Mouse (Mus musculus): ENCODE measurements at regions not wholly inside any gene's neighbourhood (a gene's known extent, or its start where the extent isn't known, plus 50 kb on each side); places are given as distances from the start of the nearest gene placed in this dataset.
A peak's percentile ranks its signal among the peaks of the same experiment; 100 is the strongest.
"Not testable (repeated sequence)": the region's sequence is repeated elsewhere in the genome, so short reads cannot be mapped to it uniquely, and the experiment has no call there.

DNA sequence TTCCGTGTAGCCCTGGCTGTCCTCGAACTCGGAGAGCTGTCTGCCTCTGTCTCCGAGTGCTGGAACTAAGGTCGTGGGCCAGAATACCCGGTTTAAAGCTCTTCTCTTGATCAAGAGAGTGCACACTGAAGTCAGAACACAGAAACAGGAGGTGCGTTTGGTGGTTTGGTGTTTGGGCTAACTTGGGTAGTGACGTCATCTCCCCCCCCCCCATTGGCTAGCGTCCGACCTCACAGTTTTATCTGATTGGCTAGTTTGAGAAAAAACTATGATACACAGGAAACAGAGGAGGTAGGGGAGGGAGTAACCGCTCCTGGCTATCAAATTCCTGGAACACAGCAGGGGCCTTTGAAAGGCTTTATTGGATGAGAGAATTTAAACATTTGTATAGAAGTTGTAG is 60.2 kb upstream of the Pim1 start:
- WGBS, result 89% methylated on average over 11 of the region's 11 CpGs
- no peak overlapping the region for H3K27ac ChIP-seq (replicated peaks)

DNA sequence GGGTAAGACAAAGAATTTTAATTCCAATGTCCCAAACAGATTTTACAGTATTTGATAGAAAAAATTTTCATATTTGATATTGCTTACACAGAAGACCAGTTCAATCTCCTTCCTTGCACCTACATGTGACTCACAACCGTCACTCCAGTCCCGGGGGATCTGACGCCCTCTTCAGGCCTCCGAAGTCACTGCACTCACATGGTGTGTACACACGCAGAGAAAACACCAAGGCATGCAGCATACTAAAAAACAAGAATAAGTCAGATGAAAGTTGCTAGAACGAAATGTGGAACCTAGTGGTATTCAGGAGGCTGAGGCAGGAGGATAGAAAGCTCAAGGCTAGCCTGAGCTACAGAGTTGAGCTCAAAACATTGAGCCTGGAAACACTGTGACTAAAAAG is 59.7 kb upstream of the Pim1 start:
- Histone ChIP-seq H3K27ac (replicated peaks) (no peak overlapping the region), H3K36me3 (no peaks in the 10 kb centered on the region), H3K4me3 (no peak overlapping the region), H3K27me3 (no peaks in the 10 kb centered on the region), H3K4me2 (no peak overlapping the region), H3K9ac (no peak overlapping the region), H3K4me1 (replicated peaks) (no peaks in the 10 kb centered on the region), H3K9me3 (no peaks in the 10 kb centered on the region)
- ATAC-seq (ENCODE audit: low read depth), result no peak
- WGBS, result 94% methylated on average over 6 of the region's 6 CpGs

More for the DNA sequence above, 60.2 kb upstream of the Pim1 start:
- H3K36me3 ChIP-seq, result no peaks in the 10 kb centered on the region
- H3K9ac ChIP-seq, result no peak overlapping the region
- no peak overlapping the region for H3K4me3 ChIP-seq
- H3K27me3 ChIP-seq, result no peaks in the 10 kb centered on the region
- H3K9me3 ChIP-seq, result no peaks in the 10 kb centered on the region
- ATAC-seq (ENCODE audit: low read depth), result no peak
- no peaks in the 10 kb centered on the region for H3K4me1 ChIP-seq (replicated peaks)
- H3K4me2 ChIP-seq, result no peak overlapping the region

DNA sequence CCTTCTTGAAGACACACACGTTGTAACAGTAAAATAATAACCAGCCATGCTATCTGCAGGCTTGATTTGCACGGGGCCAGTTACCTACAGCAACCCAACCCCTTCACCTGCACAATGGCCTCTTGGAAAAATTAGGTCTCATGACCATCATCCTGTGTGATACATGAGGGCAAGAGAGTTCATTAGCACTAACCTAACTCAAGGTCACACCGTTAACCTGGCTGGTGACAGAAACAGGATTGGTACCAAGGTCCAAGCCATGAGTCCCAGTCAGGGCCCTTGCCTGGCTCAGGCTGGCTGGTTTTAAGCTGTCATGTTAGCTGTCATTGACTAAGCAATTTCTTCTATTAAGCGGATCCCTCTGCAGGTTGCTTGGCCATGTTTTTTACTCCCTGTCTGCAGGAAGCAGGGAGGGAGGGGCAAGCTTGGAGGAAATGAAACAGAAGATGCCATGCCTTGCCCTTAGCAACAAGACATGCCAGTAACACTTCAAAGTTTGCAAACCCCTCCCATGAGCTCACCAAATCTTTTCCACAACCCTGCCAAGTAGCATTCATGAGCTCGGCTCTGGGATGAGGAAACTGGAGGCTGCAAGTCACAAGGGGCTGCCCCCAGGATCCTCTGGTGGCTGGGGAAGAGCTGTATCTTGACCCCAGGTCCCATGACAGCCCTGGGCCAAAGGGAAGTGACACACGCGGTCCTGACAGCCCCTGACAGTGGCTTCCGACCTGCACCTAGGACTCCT is 58.8 kb upstream of the Pim1 start:
- 70% methylated on average over 8 of the region's 8 CpGs for WGBS
- no peaks in the 10 kb centered on the region for H3K27me3 ChIP-seq
- H3K36me3 ChIP-seq, result no peaks in the 10 kb centered on the region
- no peak overlapping the region for H3K4me3 ChIP-seq
- H3K4me1 ChIP-seq (replicated peaks), result peaks cover 3% of the 10 kb centered on the region
- H3K27ac ChIP-seq (replicated peaks), result no peak overlapping the region
- H3K9ac ChIP-seq, result no peak overlapping the region
- H3K9me3 ChIP-seq, result no peaks in the 10 kb centered on the region
- ATAC-seq (ENCODE audit: low read depth), result no peak
- no peak overlapping the region for H3K4me2 ChIP-seq

DNA sequence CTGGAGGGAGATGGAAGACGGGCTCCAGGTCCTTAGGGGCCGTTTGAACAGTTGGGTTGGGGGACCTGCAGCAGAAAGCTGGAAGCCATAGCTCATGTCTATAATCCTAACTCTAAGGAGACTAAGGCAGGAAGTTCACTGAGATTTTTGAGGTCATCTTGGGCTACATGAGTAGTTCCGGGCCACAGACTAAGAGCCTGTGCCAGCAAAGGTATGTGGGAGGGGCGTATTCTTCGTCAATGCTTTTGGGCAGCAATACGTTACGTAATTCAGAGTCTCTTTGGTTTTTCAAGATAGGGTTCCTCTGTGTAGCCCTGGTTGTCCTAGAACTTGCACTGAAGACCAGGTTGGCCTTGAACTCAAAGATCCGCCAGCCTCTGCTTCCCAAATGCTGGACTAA is 57.9 kb upstream of the Pim1 start:
- no peaks in the 10 kb centered on the region for H3K9me3 ChIP-seq
- H3K27me3 ChIP-seq, result no peaks in the 10 kb centered on the region
- no peak overlapping the region for H3K4me3 ChIP-seq
- H3K36me3 ChIP-seq, result no peaks in the 10 kb centered on the region
- H3K9ac ChIP-seq, result no peak overlapping the region
- WGBS, result 95% methylated on average over 8 of the region's 8 CpGs
- no peak for ATAC-seq (ENCODE audit: low read depth)
- no peak overlapping the region for H3K27ac ChIP-seq (replicated peaks)
- H3K4me2 ChIP-seq, result no peak overlapping the region
- peaks cover 12% of the 10 kb centered on the region for H3K4me1 ChIP-seq (replicated peaks)

DNA sequence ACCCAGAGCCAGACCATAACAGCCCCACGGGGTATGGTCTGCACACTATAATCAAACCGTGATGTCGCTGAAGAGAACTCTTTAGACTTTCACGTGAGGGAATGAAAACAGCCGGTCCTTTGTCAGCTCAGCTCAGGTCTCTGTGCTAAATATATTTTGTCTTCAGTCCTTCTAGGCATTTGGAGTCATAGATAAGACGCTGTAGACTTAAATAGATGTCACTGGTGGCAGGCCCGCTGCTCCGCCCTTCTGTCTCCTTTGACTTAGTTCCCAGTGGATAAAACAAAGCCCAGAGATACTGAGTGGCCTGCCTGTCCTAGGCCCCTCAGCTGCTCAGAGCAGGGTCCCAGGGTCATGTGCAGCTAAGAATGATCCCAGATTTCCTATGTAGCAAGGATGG is 57.2 kb upstream of the Pim1 start:
- H3K9me3 ChIP-seq, result no peaks in the 10 kb centered on the region
- H3K4me3 ChIP-seq, result no peak overlapping the region
- no peak for ATAC-seq (ENCODE audit: low read depth)
- H3K27me3 ChIP-seq, result no peaks in the 10 kb centered on the region
- WGBS, result 73% methylated on average over 8 of the region's 8 CpGs
- H3K4me2 ChIP-seq, result no peak overlapping the region
- no peaks in the 10 kb centered on the region for H3K36me3 ChIP-seq
- H3K27ac ChIP-seq (replicated peaks), result no peak overlapping the region
- H3K4me1 ChIP-seq (replicated peaks), result peaks cover 19% of the 10 kb centered on the region
- no peak overlapping the region for H3K9ac ChIP-seq

DNA sequence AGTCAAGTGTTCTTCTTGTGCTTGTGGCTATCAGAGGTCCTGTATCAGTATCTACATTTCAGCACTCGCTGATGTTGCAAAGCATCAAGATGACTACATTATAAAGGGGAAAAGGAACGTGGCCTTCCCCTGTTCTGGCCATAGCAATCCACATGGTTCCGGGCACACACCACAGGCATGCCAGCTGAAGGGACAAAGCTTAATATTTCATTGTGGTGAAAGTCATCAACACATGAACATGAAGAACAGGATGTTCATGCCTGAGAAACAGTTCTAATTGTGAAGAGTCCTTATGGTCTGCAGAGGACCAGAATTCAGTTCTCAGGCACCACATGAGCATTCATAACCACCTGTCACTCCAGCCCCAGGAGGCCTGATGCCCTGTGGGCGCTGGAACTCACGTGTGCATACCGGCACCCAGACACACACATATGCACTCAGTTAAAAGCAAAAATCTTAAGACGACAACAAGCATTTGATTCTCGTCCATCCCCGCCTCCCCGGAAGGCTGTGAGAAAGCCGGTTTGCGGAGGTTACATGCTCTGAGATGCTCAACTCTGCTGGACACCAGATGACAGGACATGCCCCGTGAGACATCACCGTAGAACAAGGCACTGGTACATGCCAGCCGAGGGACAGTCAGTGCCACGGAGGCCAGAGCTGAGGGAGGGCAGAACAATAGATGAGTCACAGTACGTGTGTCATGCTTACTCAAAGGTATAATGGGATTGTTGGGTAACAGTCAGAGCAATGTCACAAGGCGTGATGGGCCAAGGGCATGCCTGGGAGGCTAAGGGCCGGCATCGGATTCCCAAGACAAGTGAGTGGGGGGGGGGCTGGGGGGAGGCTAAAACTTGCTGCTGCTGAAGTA is 56.2 kb upstream of the Pim1 start:
- WGBS, result 75% methylated on average over 20 of the region's 20 CpGs

DNA sequence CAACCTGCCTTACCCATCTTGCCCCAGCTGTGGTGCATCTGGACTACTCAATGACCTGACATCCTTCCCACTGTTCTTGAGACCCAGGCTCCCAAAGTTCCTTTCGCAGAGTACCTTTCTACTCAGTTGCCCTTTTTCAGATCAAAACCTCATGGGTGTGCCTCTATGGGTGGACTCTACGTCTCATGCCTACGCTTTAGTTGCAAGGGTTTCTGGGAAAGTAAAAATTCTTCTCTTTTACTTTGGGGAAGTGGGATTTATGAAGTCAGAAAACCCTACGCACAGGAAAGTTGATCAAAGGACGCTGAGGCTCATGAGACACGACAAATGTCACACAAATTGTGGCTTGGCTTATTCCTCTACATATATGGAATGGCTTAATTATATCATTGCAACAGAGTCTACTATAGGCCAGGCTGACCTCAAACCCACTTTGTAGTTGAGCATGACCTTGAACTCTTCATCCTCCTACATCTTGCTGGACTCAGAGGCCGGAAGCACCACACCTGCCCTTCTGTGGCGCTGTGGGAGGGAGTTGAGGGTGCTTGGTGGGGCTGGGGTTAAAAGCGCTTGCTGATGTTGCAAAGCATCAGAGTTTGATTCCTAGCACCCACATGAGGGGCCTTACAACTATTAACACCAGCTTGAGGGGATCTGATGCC is 55.1 kb upstream of the Pim1 start:
- no peak overlapping the region for H3K27ac ChIP-seq (replicated peaks)
- no peak overlapping the region for H3K4me3 ChIP-seq
- ATAC-seq (ENCODE audit: low read depth), result no peak
- WGBS, result 97% methylated on average over 9 of the region's 9 CpGs
- H3K4me1 ChIP-seq (replicated peaks), result peaks cover 33% of the 10 kb centered on the region
- no peak overlapping the region for H3K9ac ChIP-seq
- H3K4me2 ChIP-seq, result no peak overlapping the region
- no peaks in the 10 kb centered on the region for H3K9me3 ChIP-seq
- H3K36me3 ChIP-seq, result no peaks in the 10 kb centered on the region
- no peaks in the 10 kb centered on the region for H3K27me3 ChIP-seq

More for the DNA sequence above, 56.2 kb upstream of the Pim1 start:
- no peaks in the 10 kb centered on the region for H3K9me3 ChIP-seq
- H3K4me3 ChIP-seq, result no peak overlapping the region
- H3K4me1 ChIP-seq (replicated peaks), result peaks cover 27% of the 10 kb centered on the region
- H3K27me3 ChIP-seq, result no peaks in the 10 kb centered on the region
- no peaks in the 10 kb centered on the region for H3K36me3 ChIP-seq
- no peak overlapping the region for H3K27ac ChIP-seq (replicated peaks)
- H3K4me2 ChIP-seq, result no peak overlapping the region
- no peak for ATAC-seq (ENCODE audit: low read depth)
- no peak overlapping the region for H3K9ac ChIP-seq

DNA sequence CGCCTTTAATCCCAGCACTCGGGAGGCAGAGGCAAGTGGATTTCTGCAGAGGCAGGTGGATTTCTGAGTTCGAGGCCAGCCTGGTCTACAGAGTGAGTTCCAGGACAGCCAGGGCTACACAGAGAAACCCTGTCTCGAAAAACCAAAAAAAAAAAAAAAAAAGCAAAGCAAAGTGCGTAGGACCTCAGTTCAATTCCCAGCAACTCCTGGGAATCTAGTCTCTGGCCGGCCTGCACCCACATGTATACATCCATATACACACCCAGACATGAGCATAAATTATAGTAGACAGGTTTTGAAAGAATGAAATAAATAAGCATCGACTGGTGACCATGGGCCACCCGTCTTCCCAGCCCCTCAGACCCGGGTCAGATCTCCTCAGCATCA is 54.1 kb upstream of the Pim1 start:
- not testable (repeated sequence) for H3K9me3 ChIP-seq, H3K27me3 ChIP-seq, H3K36me3 ChIP-seq
- 0 out of 2 replicates have a peak, but pooled peaks have one; percentile 4 for ATAC-seq (ENCODE audit: low read depth)
- H3K4me1 ChIP-seq (replicated peaks), result peaks cover 39% of the 10 kb centered on the region
- H3K27ac ChIP-seq (replicated peaks), result peak overlapping the region; percentile 89
- peak overlapping the region; percentile 33 for H3K4me3 ChIP-seq
- peak overlapping the region; percentile 62 for H3K9ac ChIP-seq
- peak overlapping the region; percentile 58 for H3K4me2 ChIP-seq
- 50% methylated on average over 9 of the region's 9 CpGs for WGBS

DNA sequence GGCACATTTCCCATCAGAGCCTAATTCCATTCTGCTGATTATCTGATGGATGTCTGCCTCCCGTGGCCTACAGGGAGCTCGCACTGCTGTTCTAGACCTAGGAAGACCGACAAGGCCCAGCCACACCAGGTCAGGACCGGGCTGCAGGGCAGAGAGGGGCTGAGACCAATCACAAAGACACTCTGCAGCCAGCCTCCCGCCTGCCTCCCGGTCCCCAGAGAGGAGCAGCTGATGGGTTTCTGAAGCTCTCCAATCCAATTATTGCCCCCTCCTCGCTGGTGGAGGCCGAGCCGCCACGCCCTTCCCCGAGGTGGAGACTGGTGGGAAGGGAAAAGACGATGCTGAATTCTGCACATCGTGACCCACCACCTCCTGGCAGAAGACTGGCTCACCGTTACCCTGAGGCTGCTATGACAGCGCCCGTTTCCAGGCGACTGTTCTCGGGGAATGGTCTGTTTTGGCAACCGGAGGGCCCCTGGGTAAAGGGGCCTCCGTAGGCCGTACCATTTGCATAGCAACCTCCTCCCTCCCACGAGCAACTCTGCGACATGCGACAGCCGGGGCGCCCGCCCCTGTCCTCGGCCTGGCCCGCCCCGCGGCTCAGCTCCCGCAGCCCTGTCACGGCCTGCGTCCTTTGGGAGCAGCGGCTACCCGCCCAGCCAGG is 53.5 kb upstream of the Pim1 start:
- Histone ChIP-seq H3K4me1 (replicated peaks) (peaks cover 39% of the 10 kb centered on the region), H3K4me2 (peak overlapping the region; percentile 58), H3K9me3 (no peaks in the 10 kb centered on the region), H3K36me3 (no peaks in the 10 kb centered on the region), H3K27ac (replicated peaks) (peak overlapping the region; percentile 89), H3K4me3 (peak overlapping the region; percentile 33), H3K9ac (peak overlapping the region; percentile 62), H3K27me3 (no peaks in the 10 kb centered on the region)
- peak; percentile 83 for ATAC-seq (ENCODE audit: low read depth)
- 2% methylated on average over 35 of the region's 36 CpGs for WGBS

DNA sequence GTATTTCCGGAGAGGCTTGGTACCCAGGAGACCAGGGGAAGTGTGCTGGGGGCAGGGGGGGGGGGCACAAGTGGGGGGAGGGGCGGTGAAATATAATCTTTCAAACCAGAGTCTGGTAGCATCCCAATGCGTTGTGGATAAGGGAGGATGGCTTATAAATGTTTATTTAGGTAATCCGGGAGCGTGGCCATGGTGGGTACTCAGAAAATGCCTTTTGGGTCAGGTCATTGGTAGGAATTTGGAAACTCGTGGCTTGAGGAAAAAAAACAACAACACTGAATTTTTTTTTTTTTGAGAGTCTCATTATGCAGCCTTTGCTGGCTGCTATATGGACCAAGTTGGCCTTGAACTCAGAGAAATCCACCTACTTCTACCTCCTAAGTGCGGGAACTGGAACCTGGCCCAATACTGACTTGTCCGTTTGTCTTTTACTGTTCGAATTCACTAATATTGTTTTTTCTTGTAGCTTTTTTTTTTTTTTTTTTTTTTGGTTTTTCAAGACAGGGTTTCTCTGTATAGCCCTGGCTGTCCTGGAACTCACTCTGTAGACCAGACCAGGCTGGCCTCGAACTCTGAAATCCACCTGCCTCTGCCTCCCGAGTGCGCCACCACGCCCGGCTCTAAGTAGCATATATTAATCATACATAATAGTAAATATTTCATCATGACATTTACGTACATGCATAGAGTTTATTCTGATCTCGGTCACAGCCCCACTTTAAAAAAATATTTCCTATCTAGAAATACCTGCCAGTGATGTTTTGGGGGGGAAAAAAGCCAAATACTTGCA is 52.8 kb upstream of the Pim1 start:
- H3K9me3 ChIP-seq, result no peaks in the 10 kb centered on the region
- peak overlapping the region; percentile 33 for H3K4me3 ChIP-seq
- 31% methylated on average over 16 of the region's 16 CpGs for WGBS
- H3K27ac ChIP-seq (replicated peaks), result peak overlapping the region; percentile 89
- no peak for ATAC-seq (ENCODE audit: low read depth)
- H3K9ac ChIP-seq, result peak overlapping the region; percentile 62
- peak overlapping the region; percentile 58 for H3K4me2 ChIP-seq
- peaks cover 39% of the 10 kb centered on the region for H3K4me1 ChIP-seq (replicated peaks)
- H3K36me3 ChIP-seq, result no peaks in the 10 kb centered on the region
- H3K27me3 ChIP-seq, result no peaks in the 10 kb centered on the region
